Mouse (Mus musculus) ES-E14 (cell line): ENCODE data around the gene Gm10719.
"Not testable (repeated sequence)": the region's sequence is repeated elsewhere in the genome, so short reads cannot be mapped to it uniquely, and the experiment has no call there.

ENCODE experiments used
- CHD2 ChIP-seq: IDR thresholded peaks from 2 replicates; pipeline ENCODE4 v1.6.1; 2014; ENCODE audit warnings: mild to moderate bottlenecking, low read depth, low read length, inconsistent platforms
- HCFC1 ChIP-seq: IDR thresholded peaks from 2 replicates; pipeline ENCODE4 v1.6.1; 2012; ENCODE audit warnings: low read length, inconsistent platforms, borderline replicate concordance; ENCODE audit not compliant: insufficient read depth
- MAFK ChIP-seq: IDR thresholded peaks from 2 replicates; pipeline ENCODE4 v1.6.1; 2014; ENCODE audit warnings: mild to moderate bottlenecking, low read depth, low read length, inconsistent platforms; ENCODE audit not compliant: insufficient read depth
- ZC3H11A ChIP-seq: IDR thresholded peaks from 2 replicates; pipeline ENCODE4 v1.6.1; 2012; ENCODE audit warnings: low read depth, mild to moderate bottlenecking, inconsistent platforms, low read length, borderline replicate concordance
- ZNF384 ChIP-seq: IDR thresholded peaks from 2 replicates; pipeline ENCODE4 v1.6.1; 2012; ENCODE audit warnings: low read depth, low read length, inconsistent platforms

GRCm38 (mm10) chr9:3036577-3036976 is 19.4 kb downstream of the Gm10719 start, which contains the start of gene Gm10715:
- not testable (repeated sequence) for TF ChIP-seq HCFC1, CHD2, MAFK, ZC3H11A, ZNF384
